Mouse (Mus musculus) R1 (cell line): ENCODE results near the gene Kif1bp.

Experiments
- DNase-seq: peaks from one replicate; pipeline ENCODE4 v3.0.0-alpha.2; 2018; ENCODE audit warnings: low read depth, low spot score

Gene Kif1bp

GRCm38 (mm10) chr10:62511528-62511927 lies 66.7 kb downstream of the Kif1bp start:
- no peak for DNase-seq

DNA sequence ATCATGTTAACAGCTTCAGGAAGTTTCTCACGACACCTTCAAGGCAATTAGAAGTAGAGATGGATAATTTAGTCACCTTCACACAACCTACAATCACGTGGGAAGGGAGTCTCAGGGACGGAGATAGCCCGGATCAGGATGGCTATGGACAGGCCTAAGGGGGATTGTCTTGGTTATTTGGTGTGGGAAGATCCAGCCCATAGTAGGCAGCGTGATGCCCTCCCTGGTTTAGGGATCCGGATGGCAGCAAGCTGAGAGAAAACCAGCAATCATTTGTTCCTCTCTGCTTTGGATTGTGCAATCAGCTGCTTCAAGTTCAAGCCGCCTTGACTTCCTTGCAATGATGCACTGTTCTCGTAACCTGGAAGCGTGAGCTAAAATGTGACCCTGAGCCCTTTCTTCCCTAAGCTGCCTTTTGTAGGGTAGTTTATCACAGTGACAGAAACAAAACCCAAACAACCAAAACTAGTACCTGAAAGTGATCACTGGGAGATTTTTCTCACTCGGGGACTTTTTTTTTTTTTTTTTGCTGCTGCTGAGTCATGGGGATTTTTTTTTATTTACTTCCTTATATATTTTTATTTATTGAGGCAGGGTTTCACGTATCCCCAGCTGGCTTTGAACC lies 69.1 kb downstream of the Kif1bp start:
- DNase-seq, result no peak

DNA sequence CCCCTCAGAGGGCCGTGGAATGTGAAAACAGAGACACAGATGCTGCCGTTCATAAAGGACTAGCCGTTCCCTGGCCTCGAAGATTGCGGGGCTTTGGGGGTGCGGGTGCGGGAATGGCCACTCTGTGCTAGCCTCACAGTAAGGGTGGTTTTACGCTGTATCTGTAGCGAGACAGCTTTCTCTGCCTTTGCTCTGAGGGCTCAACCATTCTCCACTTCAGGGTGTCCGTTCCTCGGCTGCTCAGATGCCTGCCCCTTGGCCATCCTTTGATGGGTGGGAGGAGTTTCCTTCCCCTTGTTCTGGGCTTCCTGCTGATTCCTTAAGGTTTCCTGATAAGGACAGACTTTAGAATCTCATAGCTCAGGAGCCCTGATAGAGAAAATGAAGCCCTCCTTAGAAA lies 69.8 kb downstream of the Kif1bp start:
- DNase-seq, result no peak

- peak; percentile 57 for DNase-seq
Observed at GRCm38 (mm10) chr10:62507591-62508308, 70.5 kb downstream of the Kif1bp start.

DNA sequence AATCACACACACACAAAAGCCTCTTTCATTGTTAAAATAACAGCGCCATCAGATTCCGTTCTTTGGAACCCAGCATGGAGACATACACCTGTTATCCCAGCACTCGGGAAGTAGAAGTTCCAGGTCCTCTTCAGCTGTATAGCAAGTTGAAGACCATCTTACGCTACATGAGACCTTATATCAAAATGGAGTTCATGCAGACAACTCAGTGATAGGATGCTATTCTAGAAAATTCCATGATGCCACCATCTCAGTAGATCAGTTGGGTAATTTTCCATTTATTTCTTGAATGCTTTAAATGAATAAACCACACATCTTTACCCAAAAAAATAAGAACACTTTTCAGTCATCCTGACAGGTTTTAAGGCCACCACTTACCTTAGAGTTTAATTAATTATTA lies 71.2 kb downstream of the Kif1bp start:
- no peak for DNase-seq

DNA sequence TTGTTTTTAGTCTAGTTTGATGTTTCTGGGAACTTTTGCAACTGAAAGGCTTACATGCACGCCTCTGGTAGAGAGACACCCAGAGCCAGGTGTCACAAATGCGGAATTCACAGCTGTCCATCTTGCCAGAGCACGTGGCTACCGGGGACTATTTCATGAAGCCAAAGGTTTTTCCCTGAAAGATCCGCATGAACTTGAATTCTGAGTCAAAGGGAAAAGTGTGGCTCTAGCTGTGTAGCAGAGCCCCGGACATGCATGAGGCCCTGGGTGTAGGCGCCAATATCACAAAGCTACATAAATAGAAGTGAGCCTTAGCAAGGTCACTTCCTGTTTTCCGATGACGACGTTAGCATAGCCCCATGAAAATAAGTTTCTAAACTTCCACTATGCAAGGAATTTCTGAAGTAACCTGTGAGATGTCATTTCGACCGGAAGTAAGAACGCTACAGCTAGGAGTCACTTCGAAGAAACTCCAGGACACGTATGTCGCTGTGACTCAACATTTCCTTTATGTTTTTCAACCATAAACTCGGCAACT lies 72.2 kb downstream of the Kif1bp start:
- no peak for DNase-seq

DNA sequence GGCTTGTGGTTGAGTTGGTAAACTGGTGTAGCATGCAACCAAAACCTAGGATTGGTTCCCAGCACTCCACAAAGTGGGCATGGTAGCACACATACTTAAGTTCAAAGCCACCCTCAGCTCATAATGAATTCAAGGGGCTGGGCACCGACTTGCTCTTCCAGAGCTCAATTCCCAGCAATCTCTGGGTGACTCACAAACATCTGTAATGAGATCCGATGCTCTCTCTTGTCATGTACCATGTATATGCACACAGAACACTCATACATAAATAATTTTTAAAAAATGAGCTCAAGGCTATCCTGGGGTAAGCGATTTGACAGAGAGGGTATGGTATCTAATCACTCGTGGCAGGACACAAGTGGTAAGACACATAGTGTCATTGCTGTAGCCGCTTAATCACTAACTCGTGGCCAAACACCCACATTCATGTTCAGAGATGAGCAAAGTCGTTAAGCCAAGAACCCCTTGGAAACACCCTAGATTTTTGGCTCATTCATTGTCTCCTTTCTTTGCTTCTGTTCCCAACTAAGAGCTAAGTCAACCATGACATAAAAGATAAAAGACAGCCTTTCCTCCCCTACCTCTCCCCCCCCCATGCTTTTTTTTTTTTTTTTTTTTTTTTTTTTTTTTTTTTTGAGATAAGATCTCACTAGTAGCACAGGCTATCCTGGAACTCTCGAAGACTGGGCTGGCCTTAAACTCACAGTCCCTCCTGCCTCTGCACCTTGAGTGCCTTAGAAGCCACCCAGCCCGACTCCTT lies 72.9 kb downstream of the Kif1bp start:
- DNase-seq, result no peak

GRCm38 (mm10) chr10:62503836-62504628 lies 74.2 kb downstream of the Kif1bp start:
- no peak for DNase-seq

DNA sequence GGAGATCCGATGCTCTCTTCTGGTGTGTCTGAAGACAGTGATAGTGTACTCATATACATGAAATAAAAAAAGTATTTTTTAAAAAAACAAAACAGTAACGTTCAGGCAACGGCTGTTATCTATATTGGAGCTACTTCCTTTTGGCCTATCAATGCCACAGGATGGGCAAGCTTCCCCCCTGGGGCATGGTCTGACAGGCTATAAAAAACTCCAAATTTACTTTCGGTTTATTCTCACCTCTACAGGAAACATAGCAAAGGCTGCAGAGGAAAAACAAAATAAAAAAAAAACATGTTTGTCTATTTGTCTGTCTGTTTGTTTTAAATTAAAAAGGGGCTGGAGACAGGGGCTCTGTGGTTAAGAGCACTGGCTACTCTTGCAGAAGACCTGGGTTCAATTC lies 74.9 kb downstream of the Kif1bp start:
- DNase-seq, result no peak

DNA sequence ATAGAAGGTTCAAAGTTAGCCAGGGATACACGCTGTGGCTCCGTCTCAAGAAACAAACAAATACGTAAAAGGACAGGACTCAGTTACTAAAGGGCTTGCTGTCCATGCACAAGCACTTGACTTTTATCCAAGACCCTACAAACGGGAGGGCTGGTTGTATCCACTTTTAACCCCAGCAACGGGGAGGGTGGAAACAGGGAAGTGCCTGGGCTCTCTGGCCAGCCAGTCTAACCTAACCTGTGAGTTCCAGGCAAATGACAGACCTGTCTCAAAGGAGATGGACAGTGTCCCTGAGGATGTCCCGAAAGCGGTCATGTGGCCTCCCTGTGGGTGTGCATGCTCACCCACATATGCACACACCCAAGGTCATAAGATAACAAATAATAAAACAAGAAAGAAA lies 76.3 kb downstream of the Kif1bp start:
- no peak for DNase-seq

DNA sequence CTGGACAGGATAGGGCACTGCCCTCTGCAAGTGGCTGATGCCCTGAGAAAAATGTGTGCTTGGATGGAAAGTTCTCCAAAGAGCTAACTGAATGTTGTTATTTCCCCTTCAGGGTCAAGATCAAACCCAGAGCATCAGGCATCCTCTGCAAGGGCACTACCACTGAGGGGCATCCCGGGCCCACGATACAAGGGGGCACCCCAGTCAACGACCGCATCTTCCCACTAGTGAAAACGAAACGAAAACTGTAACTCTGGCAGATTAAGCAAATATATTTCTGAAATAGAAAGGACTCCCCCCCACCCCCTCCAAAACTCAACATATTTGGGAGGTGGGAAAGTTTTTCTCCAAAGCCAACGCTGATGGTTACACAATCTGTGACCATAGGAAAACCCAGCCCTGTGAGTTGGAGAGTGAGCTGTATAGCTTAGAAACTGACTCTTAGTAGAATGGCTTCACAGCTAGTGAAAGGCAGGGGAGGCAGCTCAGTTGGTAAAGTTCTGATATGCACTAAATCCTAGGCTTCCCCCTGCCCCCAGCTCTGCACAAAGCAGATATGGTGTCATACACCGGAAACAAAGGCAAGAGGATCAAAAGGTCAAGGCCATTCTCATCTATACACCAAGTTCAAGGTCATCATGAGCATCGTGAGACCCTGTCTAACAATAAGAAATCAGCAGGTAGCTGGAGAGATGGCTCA lies 77.2 kb downstream of the Kif1bp start:
- DNase-seq, result peak; percentile 50

- peak; percentile 80 for DNase-seq
Observed at GRCm38 (mm10) chr10:62500088-62500915, 78.0 kb downstream of the Kif1bp start.

DNA sequence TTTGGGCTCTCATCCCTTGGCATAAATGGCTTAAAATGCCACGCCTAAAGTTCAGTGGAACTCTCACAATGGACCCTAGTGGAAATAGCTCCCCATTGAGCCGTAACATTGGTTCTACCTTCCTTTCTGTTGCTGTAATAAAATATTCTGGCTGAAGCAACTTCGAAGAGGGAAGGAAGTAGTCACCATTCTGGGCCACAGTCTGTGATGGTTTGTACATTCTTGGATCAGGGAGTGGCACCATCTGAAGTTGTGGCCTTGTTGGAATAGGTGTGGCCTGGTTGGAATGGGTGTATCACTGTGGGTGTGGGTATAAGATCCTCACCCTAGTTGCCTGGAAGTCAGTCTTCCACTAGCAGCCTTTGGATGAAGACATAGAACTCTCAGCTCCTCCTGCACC lies 86.6 kb downstream of the Kif1bp start:
- DNase-seq, result peak; percentile 50
